Mouse (Mus musculus) layer of hippocampus, postnatal 10 days (tissue): Measurements from ENCODE around the gene Epha1. TPM values are rescaled to one million over a fixed set of nuclear protein-coding genes. Genes with fewer than 3 reads are reported as not detected.
A peak's percentile ranks its signal among the peaks of the same experiment; 100 is the strongest.

Experiments
- DNase-seq, 2 experiments: peaks; one replicate each; pipeline ENCODE4 v3.0.0; 2021; ENCODE audit warnings: low spot score in 2 of 2
- long read RNA-seq: library from polyadenylated mRNA; stranded (forward); transcript quantifications from one replicate; pipeline ENCODE4 v2.0.0, GENCODE M21; 2023
- total RNA-seq, 2 experiments: library from RNA; stranded (reverse); gene quantifications; 2 replicates each; pipeline ENCODE4 v1.2.3; 2021

Gene Epha1
- under 1 TPM in 1 of 2 experiments, not detected in 1; 0.39 TPM for total RNA-seq
- long read RNA-seq = 0 reads

- peak; percentile 57 to 65 for DNase-seq
These were observed at the start of gene Epha1 for GRCm38 (mm10) chr6:42372816-42373547. Gene Epha1, minus strand, starts transcription at chr6:42373268.

DNA sequence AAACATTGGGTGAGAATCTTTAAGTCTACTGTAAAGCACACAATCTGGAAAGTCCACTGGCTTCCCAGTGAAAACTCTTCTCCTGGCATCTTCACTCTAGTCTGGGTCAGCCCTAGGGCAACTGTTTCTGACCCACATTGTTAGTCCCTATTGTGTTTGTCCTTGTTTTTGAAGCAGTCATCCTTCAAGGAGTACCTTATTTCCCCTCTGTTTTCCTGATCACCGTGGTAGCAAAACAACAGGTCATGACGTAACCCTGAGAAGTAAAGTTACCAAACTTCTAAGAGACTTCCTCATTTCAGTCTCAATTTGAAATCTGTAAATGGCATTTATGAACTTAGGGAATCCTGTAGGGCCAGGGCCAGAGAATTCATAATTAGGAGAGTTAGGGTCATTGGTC, 48.4 kb upstream of the Epha1 start:
- DNase-seq = no peak

DNA sequence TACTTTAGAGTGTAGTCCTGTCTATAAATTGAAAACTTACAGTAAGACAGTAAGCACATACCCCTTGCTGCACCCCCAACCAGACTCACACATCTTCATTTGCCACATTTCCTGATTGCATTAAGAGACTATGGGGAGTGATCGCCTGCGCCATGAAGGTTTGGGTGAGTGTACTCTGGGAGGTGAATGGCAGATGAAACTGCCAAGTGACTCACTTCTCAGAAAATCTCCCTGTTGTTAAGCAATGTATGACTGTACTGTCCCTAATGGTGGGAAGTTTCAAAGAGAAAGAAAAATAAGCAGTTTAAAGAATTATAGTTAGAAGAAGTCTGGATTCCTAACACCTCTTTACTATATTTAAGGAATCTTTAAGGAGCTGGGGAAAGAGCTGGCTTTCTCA, 46.4 kb upstream of the Epha1 start:
- no peak for DNase-seq

- no peak for DNase-seq
These were observed 32.1 kb upstream of the Epha1 start, which contains the start of gene Tas2r135 for GRCm38 (mm10) chr6:42405134-42405533. Gene Tas2r135, plus strand, starts transcription at chr6:42405434.

- no peak for DNase-seq
These were observed 26.9 kb upstream of the Epha1 start, which contains the start of gene Tas2r143 for GRCm38 (mm10) chr6:42399938-42400337. Gene Tas2r143, plus strand, starts transcription at chr6:42400238.

DNA sequence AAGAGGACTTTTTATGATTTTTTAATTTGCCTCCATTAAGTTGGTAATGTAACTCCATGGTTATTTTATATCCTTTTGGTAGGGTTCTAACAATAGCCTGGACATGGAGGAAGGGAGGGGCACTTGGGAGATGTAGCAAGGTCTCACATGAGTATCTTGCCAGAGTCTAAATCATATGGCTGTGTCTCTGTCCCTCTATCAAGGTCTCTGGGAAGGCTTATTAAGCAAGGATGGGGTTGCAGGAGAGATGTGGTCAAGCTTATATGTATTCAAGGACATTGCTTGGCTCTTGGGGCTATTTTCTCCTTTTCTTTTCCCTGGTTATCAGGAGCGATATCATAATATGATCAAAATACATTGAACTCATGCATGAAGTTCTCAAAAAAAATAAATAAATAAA, 25.9 kb upstream of the Epha1 start:
- DNase-seq = no peak

- no peak for DNase-seq
These were observed 25.2 kb upstream of the Epha1 start for GRCm38 (mm10) chr6:42398285-42398684.

DNA sequence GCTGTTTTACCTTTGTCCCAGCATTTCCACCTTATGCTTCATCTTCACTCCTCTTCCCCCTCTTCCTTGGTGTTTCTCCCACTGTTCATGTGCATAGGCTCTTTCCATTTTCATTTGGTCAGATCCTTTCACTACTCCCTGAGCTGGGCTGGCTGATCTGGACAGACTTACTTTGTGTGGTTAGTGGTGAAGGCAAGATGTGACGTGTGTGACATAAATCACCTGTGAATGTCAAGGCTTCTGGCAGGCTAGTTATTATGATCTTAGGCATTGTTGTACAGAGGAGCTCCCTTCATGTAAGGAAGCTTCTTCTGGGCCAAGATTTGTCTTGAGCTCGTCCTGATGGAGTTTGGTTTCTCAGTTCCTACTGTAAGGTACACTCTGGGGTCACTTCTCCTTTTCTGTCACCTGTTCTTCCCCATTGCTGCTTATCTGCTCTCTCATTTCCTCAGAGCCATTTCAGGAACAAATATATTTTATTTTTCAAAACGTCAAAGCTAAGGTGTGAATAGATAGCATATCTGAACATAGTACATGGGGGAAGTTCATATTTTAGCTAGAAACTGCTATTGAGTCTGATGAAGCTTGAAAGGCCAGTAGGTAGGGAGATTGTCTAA, 24.1 kb upstream of the Epha1 start:
- no peak for DNase-seq

GRCm38 (mm10) chr6:42395960-42396809, 23.1 kb upstream of the Epha1 start:
- DNase-seq = peak in 1 of 2 experiments; percentile 27

DNA sequence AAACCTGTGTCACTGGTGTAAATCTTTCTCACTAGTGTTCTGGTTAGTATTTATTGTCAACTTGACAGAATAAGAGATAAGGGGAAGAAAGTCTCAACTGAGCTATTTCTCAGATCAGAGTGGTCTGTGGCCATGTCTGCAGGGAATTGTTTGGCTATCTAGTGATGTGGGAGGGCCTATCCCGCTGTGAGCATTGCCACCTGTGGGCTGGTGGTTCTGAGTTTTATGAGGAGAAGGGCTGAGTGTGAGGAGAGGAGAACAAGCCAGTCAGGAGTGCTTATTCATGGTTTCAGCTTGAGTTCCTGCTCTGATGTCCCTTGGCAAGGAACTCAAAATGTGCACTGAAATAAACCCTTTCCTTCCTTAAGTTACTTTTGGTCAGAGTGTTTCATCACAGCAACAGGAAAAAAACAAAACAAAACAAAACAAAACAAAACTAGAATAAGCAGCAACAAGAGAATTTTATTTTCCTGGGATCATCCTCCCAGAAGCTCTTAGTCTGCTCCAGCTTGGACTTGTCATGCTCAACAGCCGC, 18.8 kb upstream of the Epha1 start:
- DNase-seq = no peak

DNA sequence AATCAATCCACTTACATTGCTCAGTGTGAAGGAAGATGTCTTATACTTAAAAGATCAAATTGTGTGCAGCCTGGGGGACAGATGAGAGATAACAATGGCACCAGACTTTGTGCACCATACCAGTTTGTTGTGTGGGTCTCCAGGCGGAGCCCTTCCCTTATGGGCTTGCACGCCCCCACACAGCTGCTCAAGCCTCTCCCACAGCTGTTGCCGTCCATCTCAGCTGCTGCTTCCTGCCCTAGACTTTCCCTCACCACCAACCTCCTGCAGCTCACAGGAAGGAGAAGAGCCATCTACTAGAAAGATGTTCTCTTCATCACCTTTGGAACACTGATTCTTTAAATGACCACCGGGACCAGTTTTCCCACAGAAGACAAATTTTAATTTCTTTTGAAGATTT, 12.6 kb upstream of the Epha1 start:
- no peak for DNase-seq

- no peak for DNase-seq
These were observed 10.3 kb upstream of the Epha1 start for GRCm38 (mm10) chr6:42383360-42383759.

DNA sequence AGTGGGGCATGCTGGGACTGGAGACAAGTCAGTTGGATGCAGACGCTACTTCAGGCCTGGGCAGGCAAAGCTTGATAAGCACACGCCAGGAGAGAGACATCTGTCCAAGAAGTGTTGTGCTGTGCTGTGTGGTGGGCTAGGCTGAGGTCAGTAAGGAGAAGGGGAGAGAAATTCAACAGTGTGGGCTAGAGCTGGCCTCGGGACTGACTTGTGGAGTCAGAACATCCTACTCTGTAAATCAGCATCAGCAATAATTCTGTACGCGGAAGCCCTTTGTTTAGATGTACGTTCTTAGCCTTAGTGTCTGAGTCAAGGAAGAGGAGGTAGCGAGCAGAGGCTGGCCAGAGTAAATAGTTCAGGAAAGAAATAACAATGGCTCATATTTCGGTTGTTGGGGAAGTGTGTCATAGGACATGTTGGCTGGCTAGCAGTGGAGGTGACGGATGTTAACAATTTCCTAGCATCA, 8.9 kb upstream of the Epha1 start:
- no peak for DNase-seq

GRCm38 (mm10) chr6:42381221-42381620, 8.2 kb upstream of the Epha1 start:
- DNase-seq = no peak

DNA sequence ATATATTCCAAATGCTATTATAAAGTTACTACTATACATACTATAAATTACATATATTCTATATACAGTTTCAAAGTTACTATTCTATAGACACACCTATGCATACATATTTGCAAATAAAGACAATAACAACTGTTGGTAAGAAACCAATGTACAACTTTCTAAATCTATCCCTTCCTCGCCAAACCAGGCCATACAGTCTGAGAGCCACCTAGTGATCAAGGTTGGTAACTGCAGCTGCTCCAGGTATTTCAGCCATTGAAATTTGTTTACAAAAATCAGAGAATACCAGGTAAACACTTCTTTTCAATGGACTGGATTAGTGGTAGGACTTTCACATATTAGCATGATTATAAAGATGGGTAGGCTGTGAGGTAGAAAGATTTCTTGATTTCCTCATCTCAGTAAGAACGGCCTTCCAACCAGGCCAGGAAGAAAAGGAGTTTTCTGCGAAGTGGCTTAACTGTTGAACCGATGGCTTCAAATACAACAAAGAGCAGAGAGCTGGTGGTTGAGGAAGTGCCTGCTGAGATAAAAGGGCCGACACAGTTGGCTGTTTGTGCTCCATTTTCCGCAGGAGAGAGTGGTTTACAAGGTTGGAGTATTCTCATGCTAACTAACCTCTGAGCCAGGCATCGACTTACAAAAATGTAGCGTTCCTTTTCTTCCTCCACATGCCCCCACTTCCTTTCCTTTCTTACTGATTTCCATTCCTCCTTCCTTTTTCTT, 7.5 kb upstream of the Epha1 start:
- DNase-seq = no peak

GRCm38 (mm10) chr6:42379551-42379950, 6.5 kb upstream of the Epha1 start:
- DNase-seq = no peak

DNA sequence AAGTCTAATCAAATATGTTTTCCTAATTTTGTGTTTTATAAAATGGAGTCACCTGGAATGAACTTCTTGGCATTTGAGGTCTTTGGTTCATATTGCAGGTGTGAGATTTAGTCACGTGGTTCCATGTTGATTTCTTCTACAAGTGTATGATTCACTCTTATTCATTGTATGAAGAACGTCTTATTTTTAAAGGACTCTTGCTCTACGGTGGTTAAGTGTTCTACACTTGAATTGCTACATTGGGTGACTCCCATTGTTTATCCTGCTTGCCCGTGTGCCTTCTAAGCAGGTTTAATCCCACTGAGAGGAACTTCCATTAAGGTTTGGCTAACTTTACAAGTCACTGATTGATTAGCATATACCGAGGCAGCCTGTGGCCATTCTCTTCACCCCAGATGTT, 4.2 kb upstream of the Epha1 start:
- no peak for DNase-seq

GRCm38 (mm10) chr6:42376504-42377019, 3.5 kb upstream of the Epha1 start:
- DNase-seq = no peak

DNA sequence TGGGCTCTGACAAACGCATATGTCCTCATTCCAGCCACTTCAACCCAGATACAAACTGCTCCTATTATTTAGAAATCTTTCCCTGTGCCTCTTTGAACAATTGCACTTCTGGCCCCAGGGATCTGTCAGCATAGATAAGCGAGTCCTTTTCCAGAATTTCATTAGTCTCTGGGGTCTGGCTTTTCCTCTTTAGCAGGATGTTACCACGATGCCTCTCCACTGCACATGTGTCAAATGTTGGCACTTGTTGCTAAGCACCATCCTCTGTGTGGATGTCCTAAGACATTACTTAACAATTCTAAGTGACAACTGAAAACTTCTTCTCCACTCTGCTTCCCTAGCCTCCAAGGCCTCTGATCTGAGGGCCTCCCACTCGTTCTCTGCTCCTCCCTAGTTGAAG, 2.9 kb upstream of the Epha1 start:
- DNase-seq = no peak

DNA sequence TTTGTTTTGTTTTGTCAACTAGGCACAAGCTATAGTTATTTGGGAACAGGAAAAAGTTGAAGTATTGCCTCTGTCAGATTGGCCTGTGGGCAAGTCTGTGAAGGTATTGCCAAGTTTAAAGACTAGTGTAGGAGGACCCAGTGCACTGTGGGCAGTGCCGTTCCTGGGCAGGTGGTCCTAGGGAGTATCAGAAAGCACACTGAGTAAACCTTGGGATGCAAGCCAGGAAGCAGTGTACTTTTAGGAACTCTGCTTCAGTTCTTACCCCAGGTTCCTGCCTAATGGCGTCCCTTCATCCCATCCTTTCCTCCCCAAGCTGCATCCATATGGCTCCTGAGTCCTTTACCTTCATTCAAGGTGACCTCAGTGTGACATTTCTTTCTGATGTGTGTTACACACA, 2.1 kb upstream of the Epha1 start:
- DNase-seq = no peak

DNA sequence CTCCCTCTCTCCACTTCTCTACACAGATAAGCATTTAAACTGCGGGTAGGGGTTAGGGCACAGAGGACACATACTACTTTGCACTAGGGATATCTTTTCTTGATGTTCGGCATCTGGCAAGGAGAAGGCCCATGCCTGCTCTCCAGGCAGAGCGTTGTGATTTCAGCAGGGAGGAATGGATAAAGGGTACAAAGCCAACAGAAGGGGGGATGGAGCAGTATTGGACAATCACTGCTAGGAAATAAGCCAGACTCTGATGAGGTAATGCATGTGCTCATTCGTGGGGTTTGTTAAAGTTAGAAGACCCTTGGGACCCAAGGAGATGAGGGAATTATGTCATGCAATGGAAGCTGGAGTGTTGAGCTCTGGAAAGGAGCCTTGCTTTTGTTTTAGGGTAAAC, 1.6 kb upstream of the Epha1 start:
- DNase-seq = no peak
